Mouse (Mus musculus): ENCODE results near the gene Zmiz1.

DNA sequence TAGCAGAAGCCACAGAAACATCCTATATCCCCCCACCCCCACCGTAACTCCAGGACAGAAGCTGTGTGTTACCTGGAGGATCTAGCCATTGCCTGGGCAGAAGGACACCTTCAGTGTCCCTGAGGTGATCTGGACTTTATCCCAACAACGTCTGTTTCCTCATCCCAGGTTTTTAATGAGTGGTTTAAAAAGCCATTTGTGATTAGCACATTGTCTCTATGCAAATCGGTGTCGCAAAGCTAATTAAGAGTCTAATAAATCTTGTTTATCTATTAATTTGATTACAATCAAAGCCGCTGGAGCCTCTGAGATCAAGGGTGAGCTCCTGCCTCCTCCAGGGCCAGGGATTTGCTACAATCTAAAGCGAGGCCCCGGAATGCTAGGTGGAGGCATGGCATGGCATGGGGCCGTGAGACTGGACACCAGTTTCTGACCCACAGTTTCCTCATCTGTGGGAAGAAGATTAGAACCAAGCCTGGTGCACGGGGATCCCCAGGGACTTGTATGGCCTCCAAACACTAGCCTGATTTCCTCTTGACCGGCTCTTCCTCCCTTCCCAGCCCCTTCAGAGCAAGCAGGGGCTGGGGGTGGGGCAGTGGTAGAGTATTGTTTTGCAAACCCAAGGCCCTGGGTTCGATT, 180.3 kb downstream of the Zmiz1 start:
- no peak for TF ChIP-seq CTCF (IDR thresholded peaks at IDR 0.05; ENCODE audit: borderline replicate concordance, insufficient read depth, low read depth, low read length)
- no peak for TF ChIP-seq POLR2A (IDR thresholded peaks at IDR 0.05; ENCODE audit: borderline replicate concordance, insufficient read depth, low read length)

Data from cerebellum, adult 2 months (tissue).